Mouse (Mus musculus): Measurements from ENCODE around the gene Kbtbd13.

Kbtbd13 gene

DNA sequence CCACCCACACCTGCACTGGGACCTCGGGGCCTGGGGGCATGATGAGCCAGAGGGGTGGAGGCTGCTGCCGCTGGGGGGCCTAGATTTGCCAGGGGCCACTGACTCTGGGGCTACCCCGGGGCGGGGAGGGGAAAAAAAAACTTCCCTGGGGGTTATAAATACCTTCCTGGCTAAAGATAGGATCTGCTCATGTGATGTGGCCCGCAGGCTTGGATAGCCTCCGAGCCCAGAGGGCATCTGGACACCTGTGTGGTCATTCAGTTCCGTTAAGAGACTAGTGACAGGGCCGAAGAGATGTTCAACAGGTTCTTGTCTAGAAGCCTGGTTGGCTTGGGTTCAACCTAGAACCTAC is at the start of gene Kbtbd13:
Kbtbd13 (minus strand) TSS at position 40 of the 352 bp plus-strand sequence.
- DNase-seq (ENCODE audit: low read depth), result no peak

DNA sequence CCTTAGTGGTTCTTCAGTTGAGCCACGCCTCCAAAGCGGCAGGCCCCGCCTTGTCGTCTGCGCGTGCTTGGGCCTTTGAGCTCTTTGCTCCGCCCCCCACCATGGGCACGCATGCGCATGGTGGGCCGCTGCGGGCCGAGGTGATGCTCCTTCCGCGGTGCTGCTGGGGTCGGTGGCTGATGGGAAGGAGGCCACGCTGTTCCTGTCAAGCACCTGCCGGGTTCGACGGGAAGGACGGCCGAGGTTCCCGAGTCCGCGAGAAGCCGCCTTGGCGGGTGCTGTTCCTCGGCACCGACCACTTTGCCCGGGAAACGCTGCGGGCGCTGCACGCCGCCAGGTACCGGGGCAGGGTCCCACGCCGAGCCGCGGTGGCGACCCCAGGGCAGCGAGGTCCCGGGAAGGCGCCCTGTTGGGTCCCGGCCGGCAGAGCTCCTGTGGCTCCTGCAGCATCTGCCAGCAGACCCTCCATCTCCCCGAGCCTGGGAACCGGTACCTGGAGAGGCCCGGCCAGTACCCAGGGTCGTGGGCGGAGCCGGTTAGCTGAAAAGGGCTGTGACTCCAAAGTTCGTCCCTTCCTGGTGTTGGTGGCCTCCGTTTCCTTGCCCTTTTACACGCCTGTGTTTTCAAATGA is 44.3 kb upstream of the Kbtbd13 start, which contains the start of gene Mtfmt:
Mtfmt (plus strand) TSS at position 112 of the 631 bp plus-strand sequence.
- DNase-seq (ENCODE audit: low read depth), result peak; percentile 98

DNA sequence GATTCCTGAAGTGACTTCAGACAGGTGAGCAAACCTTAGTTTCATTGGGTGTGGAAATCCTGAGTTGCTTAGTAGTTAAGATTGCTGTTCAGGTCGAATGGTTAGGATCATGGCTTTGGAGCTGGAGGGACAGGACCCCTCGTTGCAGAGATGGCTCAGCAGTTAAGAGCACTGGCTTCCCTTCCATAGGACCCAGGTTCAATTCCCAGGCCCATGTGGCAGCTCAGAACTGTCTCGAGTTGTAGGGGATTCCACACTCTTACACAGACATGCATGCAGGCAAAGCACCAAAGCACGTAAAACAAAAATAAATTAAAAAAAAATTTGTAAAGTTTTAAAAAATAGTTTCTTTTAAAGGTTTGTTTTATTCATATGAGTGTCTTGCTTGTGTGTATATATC is 43.8 kb upstream of the Kbtbd13 start:
- no peak for DNase-seq (ENCODE audit: low read depth)

DNA sequence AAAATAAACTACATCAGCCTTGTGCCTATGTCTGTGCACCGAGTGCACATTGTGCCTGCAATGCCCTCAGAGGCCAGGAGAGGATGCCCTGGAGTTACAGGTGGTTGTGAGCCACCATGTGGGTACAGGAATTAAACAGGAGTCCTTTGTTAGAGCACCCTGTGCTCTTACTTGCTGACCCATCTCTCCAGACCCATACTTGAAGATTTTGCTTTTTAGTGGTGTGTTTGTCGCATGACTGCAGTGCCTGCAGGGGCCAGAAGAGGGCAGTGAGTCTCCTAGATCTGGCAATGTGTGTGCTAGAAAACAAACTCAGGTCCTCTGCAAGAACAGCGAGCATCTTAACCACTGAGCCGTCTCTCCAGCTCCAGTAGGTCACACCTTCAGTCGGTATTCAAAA is 42.7 kb upstream of the Kbtbd13 start:
- DNase-seq (ENCODE audit: low read depth), result peak; percentile 61

DNA sequence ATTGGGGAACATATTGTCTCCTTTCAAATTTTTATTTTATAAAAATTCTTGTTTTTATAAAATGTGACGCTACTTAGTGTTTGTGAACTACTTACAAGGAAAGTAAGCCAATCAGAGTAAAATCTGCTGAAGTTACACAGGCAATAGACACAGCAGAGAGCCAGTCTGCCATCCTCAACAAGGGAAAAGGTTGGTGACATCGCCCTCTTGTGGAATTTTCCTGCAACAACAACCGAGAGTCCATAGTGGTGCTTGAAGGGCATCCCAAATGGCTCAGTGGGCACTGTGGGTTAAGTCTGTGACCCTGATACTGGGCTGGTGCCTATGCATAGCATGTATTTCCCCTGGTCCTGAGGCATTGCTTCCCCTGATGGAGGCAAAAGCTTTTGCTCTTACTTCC is 40.8 kb upstream of the Kbtbd13 start:
- peak; percentile 83 for DNase-seq (ENCODE audit: low read depth)

DNA sequence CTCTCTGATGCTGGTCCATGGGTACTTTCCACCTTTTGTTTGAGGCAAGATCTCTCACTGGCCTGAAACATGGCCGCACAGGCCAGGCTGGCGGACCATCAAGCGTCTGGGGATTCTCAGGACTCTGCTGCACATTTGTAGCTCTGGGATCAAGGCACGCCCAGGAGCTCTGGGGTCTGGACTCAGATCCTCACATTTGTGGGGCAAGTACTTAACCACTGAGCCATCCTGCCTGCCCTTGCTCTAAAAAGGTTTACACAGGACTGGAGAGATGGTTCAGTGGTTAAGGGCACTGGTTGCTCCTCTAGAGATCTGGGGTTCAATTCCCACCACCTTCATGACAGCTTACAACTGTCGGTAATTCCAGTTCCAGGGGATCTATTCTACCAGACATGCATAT is 39.5 kb upstream of the Kbtbd13 start:
- DNase-seq (ENCODE audit: low read depth), result no peak

DNA sequence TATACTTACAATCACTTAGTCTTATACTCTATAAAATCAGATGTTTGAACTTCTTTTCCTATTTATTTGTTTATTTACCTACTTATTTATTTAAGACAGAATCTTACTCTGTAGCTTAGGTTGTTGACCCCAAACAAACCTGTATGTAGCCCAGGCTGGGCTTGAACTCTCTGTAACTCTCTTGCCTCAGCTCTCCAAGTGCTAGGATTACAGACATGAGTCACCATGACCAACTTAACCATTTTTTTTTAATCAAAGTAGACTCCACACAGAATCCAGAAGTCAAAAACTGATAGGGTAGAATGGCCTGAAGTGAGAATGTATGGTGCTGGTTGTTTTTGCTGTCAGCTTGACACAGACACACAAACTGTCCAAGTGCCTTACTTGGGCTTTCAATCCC is 38.9 kb upstream of the Kbtbd13 start:
- no peak for DNase-seq (ENCODE audit: low read depth)

DNA sequence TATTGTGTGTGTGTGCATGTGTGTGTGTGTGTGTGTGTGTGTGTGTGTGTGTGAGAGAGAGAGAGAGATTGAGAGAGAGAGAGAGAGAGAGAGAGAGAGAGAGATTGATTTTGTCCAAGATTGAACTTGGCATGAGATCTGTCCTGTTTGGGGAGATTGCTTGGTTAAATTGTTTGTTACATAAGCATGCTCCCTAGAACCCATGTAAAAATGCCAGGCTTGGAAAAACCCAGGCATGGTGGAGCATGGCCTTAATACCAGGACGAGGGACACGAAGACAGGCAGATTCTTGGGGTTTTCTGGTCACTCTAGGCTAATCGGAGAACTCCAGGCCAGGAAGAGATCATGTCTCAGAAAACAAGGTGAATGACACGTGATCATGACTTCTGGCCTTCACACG is 36.6 kb upstream of the Kbtbd13 start:
- DNase-seq (ENCODE audit: low read depth), result no peak

DNA sequence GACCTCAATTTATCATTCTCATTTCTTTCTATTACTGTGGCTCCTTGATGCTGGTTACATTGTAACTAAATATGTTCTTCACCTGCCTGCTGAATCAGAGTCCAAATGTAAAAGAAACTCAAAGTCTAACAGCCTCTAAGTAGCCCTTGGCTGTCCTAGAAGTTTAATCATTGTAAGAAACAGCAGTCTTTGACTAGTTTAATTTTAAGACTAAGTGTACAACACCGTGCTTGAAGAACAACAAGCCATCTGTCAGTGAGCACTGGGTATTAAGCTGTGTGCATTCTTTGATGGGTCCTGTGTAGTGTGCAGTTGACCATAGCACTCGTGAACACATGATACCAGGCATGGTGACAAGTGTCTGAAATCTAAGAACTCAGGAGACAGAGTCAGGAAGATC is 36.1 kb upstream of the Kbtbd13 start:
- DNase-seq (ENCODE audit: low read depth), result no peak

DNA sequence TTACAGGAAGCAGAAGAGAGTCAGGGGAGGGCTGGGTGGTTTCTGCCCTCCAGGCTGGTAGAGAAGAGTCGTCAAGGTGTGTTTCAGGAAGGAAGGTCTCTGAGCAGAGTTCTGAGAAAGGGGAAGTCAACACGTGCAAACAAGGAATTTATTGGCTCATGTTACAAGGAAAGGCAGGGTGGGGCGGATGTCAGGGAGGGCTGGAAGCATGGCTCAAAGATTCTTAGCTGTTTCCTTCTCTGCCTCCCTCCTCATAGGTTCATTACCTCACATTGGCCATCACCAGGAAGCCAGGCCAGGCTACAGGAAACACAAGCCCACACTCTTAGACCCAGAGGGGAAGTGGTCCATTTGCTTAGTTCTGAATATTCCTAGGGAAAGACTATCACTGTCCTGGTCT is 32.9 kb upstream of the Kbtbd13 start:
- DNase-seq (ENCODE audit: low read depth), result no peak

DNA sequence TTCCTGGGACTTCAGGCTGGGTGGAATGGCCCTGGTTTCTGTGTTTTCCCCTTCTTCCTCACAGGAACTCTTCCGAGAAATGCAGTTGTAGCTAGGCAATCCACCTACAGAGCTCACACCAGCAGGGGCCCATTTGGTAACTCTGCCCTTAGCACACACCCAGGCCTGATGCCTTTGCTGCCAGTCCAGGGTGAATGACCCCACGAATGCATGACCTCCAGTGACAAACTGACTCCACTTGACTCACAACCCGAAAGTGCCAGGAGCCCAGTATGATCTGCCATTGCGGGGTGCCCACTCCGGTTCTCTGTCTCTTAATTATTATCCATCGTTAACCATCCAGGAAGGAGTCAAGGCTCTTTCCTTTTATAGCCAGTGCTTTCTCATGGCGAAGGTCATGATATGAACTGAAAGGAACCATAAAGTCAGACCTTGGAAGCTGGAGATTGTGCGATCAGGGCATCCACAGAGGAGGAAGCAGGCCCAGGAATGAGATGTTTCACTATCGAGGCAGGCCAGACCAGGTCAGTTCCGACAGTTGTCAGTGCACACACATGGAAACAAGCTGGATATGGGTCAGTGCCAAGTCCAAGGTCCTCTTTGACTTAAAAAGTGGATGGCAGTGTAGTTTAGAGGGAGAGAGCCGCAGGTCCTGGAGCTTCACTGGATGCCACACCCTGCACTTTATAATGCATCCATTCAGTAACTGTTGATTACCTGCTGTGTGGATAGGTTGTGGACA is 31.5 kb upstream of the Kbtbd13 start, which contains the start of gene Slc51b:
Slc51b (minus strand) TSS at position 196 of the 742 bp plus-strand sequence.
- DNase-seq (ENCODE audit: low read depth), result no peak

DNA sequence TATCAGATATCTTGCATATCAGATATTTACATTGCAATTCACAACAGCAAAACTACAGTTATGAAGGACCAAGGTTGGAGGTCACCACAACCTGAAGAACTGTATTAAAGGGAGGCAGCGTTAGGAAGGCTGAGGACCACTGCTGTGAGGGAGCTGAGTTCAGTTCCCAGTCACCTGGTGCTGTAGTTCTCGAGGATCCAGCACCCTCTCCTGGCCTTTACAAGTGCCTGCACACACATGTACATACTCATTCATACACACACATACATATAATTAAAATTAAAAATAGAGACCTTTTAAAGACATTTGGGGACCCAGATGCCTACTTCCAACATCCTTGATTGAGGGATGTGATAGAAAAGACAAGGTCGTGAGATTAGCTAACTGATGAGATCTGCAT is 28.2 kb upstream of the Kbtbd13 start:
- DNase-seq (ENCODE audit: low read depth), result no peak

DNA sequence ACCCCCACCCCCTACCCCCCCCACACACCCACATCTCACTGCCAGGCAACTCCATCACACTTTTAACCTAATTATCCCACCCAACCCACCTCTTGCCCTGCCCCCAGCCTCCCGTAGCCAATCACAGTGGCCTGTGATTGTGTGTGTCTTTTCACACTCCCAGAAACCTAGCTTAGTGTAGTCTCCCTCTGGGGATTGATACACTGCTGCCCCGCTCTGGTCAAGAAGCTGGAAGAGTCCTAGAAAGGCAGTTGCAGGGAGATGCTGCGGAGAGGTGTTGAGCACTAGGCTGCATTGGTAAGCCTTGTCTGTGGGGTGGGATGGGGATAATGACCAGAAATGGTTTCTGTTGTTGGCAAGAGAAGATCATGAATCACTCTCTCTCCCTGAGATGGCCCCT is 26.3 kb upstream of the Kbtbd13 start:
- no peak for DNase-seq (ENCODE audit: low read depth)

DNA sequence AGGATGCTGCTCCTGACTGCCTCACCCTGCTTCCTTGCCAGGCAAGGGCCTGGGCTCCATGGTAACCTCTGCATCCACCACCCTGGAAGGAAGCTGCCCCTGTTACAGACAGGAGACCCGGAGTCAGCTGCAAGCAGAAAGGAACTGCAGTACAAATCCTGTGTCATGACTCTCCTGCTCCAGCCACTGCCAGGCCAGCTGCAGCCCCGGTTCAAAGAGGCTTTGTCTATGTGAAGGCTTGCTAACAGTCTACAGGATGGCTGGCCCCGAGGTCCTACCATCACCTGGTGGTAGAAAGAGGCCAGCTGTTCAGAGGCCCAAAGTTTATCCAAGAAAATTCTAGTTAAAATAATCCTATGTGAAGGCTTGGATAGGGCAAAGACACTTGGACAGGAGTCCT is 19.9 kb upstream of the Kbtbd13 start:
- DNase-seq (ENCODE audit: low read depth), result no peak

DNA sequence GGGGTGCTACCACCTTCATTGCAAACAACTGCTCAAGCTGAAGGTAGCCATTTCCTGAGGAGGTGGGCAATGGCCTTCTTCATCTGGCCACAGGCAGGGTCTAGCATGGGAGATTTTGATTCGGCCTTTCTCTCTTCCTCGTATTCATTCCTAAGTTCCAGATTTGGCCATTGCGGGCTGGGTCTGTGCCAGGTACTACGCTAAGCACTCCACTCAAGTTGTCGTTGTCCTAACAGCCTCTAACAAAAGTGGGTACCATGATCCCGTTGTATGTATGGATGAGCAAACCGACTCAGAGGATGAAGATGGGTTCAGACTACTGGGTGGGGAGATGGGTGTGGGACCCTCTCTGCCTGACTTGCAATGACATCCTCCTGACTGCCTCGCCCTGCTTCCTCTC is 18.9 kb upstream of the Kbtbd13 start:
- DNase-seq (ENCODE audit: low read depth), result no peak

DNA sequence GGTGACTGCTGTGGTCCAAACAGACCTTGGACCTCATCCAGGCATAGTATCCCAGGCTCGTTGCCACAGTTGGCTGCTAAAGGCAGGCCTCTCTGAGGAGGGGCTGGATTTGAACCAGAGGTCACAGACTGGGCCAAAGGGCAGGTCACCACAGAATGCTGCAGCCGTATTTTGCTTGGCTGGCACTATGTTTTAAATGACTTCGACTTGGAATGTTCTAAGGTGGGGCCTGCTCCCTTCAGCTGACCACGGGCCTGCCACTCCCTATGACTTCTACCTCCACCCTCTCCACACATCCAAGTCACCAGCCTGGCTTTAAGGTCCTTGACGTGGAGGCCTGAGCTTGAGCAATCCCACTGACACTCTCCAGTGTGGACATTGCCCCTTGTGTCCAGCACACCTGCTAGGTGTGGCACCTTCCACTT is 17.4 kb upstream of the Kbtbd13 start:
- no peak for DNase-seq (ENCODE audit: low read depth)

DNA sequence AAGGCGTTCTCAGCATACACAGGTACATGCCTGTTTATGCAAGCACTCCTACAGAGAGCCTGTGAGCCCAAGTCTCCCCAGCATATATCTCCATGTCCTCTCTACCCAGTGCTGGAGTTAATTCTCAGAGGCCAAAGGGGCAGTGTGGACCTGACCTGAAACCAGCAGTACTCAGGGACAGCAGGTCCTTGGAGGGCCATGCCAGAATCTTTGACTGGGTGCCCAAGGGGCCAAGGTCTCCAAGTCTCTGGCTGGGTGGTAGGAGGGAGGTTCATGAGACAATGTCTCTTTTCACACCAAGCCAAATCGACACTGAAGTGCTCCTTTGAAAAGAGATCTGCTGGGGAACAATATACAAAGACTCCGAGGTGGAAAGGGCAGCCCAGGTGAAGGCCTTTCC is 16.4 kb upstream of the Kbtbd13 start:
- no peak for DNase-seq (ENCODE audit: low read depth)

DNA sequence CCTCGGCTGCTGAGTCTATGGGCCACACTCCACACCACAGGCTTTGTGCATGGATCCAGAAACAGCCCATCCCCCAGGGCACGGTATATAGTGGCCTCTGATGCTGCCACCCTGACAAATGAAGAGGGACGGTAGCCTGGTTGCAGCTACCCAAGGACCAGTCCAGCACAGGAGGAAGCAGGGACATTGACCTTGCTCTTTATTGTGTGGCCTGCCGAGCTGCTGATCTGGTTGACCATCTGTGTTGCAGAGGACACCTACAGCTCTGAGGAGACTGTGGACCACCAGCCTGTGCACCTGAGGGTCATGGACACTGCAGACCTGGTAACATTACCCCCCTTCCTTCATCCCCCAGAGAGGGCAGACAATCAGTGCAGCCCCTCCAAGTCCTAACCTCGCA is 15.9 kb upstream of the Kbtbd13 start:
- no peak for DNase-seq (ENCODE audit: low read depth)

DNA sequence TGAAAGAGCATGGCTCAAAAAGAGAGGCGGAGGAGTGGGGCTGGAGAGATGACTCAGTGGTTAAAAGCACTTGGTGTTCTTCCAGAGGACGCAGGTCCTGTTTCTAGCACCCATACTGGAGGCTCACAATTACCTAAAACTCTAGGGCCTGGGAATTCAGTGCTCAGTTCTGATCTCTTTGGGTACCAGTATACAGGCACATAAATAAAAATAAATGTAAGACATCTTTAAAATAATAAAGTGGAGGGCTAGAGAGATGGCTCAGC is 13.7 kb upstream of the Kbtbd13 start:
- no peak for DNase-seq (ENCODE audit: low read depth)

DNA sequence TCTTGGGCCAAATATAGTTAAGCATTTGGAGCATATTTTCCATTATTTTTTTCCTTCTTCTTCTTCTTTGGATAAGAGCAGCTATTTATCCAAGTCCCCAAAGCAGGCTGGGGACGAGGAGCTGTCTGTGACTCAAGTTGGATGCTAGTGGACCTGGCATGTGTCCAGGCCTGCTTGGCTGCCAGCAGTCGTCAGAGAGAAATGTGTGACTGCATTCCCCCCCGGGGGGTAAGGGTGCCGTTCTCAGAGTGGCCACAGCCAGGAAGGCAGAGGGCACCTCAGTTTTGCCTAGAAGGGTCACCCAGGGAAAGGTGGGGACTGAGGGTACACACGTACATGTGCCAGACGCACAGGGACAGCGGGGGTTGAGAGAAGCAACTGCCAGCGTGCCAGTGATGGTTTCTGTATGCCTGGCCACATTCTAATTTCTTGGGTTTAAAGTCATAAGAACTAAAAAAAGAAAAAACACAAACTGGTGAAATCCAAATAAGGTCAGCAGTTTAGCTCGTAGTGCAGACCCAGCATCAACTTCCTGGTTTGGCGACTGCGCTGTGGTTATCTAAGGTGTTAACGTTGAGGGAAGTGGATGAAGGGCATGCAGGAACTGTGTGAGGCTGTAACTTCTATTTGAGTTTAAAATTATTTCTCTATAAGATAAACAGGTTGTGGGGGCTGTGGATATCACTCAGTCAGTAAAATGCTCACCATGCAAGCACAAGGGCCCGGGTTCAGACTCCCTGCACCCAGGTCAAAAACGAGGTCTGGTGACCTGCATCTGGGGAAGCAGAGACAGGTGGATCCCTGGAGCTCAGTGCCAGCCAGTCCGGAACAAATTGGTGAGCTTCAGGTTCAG is 13.1 kb upstream of the Kbtbd13 start:
- no peak for DNase-seq (ENCODE audit: low read depth)

DNA sequence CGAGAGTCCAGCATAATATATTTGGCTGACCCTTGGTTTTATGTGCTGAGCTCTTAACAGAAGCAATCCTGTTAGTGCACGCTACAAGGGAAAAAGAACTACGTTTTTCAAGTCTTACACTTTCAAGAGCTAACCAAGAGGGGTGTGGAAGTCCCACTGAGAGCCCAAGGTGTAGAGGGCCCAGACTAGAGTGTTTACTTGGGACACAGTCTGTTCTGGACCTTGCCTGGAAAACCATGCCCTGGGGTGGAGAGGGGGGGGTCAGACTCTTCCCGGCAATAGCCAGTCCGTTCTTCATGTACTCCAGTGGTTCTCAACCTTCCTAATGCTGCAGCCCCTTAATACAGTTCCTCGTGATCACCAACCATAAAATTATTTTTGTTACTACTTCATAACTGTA is 8.5 kb upstream of the Kbtbd13 start:
- no peak for DNase-seq (ENCODE audit: low read depth)

DNA sequence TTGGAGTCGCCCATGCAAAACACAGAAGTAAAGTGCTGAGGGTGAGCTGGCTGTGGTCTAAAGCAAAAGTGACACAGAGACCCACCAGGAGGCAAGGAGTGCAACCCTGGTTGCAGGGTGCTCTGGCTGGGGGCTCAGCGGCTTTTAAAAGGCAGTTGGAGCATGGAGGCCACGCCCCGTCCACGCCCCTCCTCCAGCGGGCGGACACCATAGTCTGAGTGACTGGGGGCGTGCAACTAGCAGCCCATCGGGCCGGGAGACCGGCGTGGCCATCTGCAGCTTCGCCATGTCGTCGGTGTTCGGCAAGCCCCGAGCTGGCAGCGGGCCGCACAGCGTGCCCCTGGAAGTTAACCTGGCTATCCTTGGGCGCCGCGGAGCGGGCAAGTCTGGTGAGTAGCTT is 6.8 kb upstream of the Kbtbd13 start, which contains the start of gene Rasl12:
Rasl12 (plus strand) TSS at position 228 of the 400 bp plus-strand sequence.
- peak; percentile 40 for DNase-seq (ENCODE audit: low read depth)

DNA sequence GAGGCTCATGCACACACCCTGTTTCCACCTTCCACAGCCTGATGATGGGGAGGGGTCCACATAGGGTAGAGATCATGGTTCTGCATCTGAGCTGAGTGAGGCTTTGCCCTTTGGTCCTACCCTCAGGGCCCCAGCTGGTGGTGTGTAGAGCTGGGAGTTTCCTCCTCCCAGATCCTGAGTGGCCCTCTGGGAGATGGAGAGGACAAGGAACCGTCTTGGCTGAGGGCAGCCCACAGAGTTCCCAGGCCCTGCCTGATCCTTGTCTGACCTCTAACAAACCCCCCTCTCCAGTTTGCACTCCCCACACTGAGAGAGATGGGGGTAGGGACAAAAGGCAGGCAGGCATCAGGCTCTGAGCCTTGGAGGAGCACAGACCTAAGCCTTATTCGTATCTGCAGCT is 2.9 kb upstream of the Kbtbd13 start:
- DNase-seq (ENCODE audit: low read depth), result no peak

Data from c-Kit-positive CD71-negative TER-119-negative erythroid progenitor cells, embryonic 14.5 days (primary cell).